Mouse (Mus musculus) heart, postnatal 0 days (tissue): ENCODE measurements around the gene Nxpe2. TPM values are rescaled to one million over a fixed set of nuclear protein-coding genes. Genes with fewer than 3 reads are reported as not detected.
A peak's percentile ranks its signal among the peaks of the same experiment; 100 is the strongest.

Source experiments
- ATAC-seq: fragments of 200-750 bp; cut with Nextera tagmentation; 2 replicates; pipeline ENCODE4 v1.8.0; 2017; ENCODE audit warnings: low read depth, moderate number of reproducible peaks, moderate library complexity; ENCODE audit not compliant: insufficient read depth
- DNase-seq: peaks from one replicate; pipeline ENCODE4 v3.0.0-alpha.2; 2016; ENCODE audit warnings: low spot score
- H3K27ac ChIP-seq: fragments of 300-500 bp; sonication (generic); 2 replicates; pipeline ENCODE4 v1.5.1; 2014; ENCODE audit warnings: low read depth, mild to moderate bottlenecking
- H3K27me3 ChIP-seq: fragments of 300-500 bp; sonication (generic); 2 replicates; pipeline ENCODE4 v1.6.1; 2014; ENCODE audit warnings: low read length, mixed read lengths; ENCODE audit not compliant: control insufficient read depth, insufficient read depth
- H3K36me3 ChIP-seq: fragments of 300-500 bp; sonication (generic); replicated peaks from 2 replicates; pipeline ENCODE4 v1.6.1; 2014; ENCODE audit warnings: low read length, mixed read lengths; ENCODE audit not compliant: control insufficient read depth, insufficient read depth
- H3K4me1 ChIP-seq: fragments of 300-500 bp; sonication (generic); 2 replicates; pipeline ENCODE4 v1.6.1; 2014; ENCODE audit warnings: antibody characterized with exemption; ENCODE audit not compliant: control insufficient read depth, insufficient read depth
- H3K4me2 ChIP-seq: fragments of 300-500 bp; sonication (generic); 2 replicates; pipeline ENCODE4 v1.6.1; 2014; ENCODE audit warnings: low read depth, mild to moderate bottlenecking, low read length, moderate library complexity
- H3K4me3 ChIP-seq: fragments of 300-500 bp; sonication (generic); 2 replicates; pipeline ENCODE4 v1.5.1; 2014; ENCODE audit warnings: low read depth, low read length
- H3K9ac ChIP-seq: fragments of 300-500 bp; sonication (generic); replicated peaks from 2 replicates; pipeline ENCODE4 v1.6.1; 2014; ENCODE audit warnings: low read depth, low read length, mixed read lengths
- H3K9me3 ChIP-seq: fragments of 300-500 bp; sonication (generic); replicated peaks from 2 replicates; pipeline ENCODE4 v1.6.1; 2016; ENCODE audit warnings: low read length; ENCODE audit not compliant: control insufficient read depth
- CTCF ChIP-seq: IDR thresholded peaks from 2 replicates; pipeline ENCODE4 v1.5.1; 2016; ENCODE audit warnings: antibody characterized with exemption, control low read depth, low read depth
- EP300 ChIP-seq: IDR thresholded peaks from 2 replicates; pipeline ENCODE4 v1.6.1; 2016; ENCODE audit warnings: antibody characterized with exemption, low read depth
- WGBS: fragments of 180-500 bp; shearing (Covaris S2); extraction: QIAGEN DNeasy Blood & Tissue Kit; methylation state at CpG from one replicate; pipeline ENCODE4 v1.1.7; 2014; 5-methylcytosine and 5-hydroxymethylcytosine counted together
- polyA plus RNA-seq: library from polyadenylated mRNA; unstranded; fragments of >200 nt; fragmentation: Nextera tagmentation; extraction: Ambion mirVana; gene quantifications from 2 replicates; pipeline ENCODE4 v1.2.1, GENCODE M21; 2015
- total RNA-seq: library from RNA; depleted of rRNA; stranded (reverse); fragments of >200 nt; gene quantifications from 2 replicates; pipeline ENCODE4 v1.2.3, GENCODE M21; 2014; ENCODE audit warnings: low replicate concordance

Nxpe2 gene
- total and polyA plus RNA-seq, 2 experiments from 2014 or later = 0.19 to 1.2 TPM

- Histone ChIP-seq H3K9me3 (no peaks in the 10 kb centered on the region), H3K27me3 (no peaks in the 10 kb centered on the region), H3K27ac (no peak overlapping the region), H3K4me3 (no peak overlapping the region), H3K9ac (no peak overlapping the region), H3K4me2 (peak overlapping the region; percentile 16; the same call in 1 of the 2 replicates), H3K36me3 (no peaks in the 10 kb centered on the region), H3K4me1 (no peaks in the 10 kb centered on the region)
- 29% methylated on average over 14 of the region's 14 CpGs for WGBS
- DNase-seq (peak; percentile 20), ATAC-seq (peak; percentile 47)
- TF ChIP-seq EP300 = no peak
Measured at GRCm38 (mm10) chr9:48361815-48362631, 8.8 kb upstream of the Nxpe2 start.

- no peak for DNase-seq
- H3K4me1 ChIP-seq = no peaks in the 10 kb centered on the region
- no peak overlapping the region for H3K27ac ChIP-seq
- WGBS = 72% methylated on average over 4 of the region's 4 CpGs
- H3K4me3 ChIP-seq = no peak overlapping the region
- no peaks in the 10 kb centered on the region for H3K27me3 ChIP-seq
- H3K9me3 ChIP-seq = no peaks in the 10 kb centered on the region
- H3K36me3 ChIP-seq = no peaks in the 10 kb centered on the region
- no peak overlapping the region for H3K9ac ChIP-seq
- no peak for ATAC-seq
- no peak overlapping the region for H3K4me2 ChIP-seq
- TF ChIP-seq EP300 = no peak
- TF ChIP-seq CTCF = no peak
Measured at GRCm38 (mm10) chr9:48360826-48361225, 7.6 kb upstream of the Nxpe2 start.

- no peak overlapping the region for H3K4me2 ChIP-seq
- no peak for DNase-seq
- 85% methylated on average over 3 of the region's 3 CpGs for WGBS
- H3K27ac ChIP-seq = no peak overlapping the region
- ATAC-seq = no peak
- no peak overlapping the region for H3K9ac ChIP-seq
- H3K27me3 ChIP-seq = no peaks in the 10 kb centered on the region
- no peaks in the 10 kb centered on the region for H3K36me3 ChIP-seq
- TF ChIP-seq EP300 (no peak), CTCF (no peak)
- no peak overlapping the region for H3K4me3 ChIP-seq
- H3K9me3 ChIP-seq = no peaks in the 10 kb centered on the region
- H3K4me1 ChIP-seq = no peaks in the 10 kb centered on the region
Measured at GRCm38 (mm10) chr9:48357097-48357496, 3.8 kb upstream of the Nxpe2 start.

GRCm38 (mm10) chr9:48354793-48355192 lies 1.5 kb upstream of the Nxpe2 start:
- TF ChIP-seq EP300 = no peak
- peak; percentile 92 for TF ChIP-seq CTCF
- H3K36me3 ChIP-seq = no peaks in the 10 kb centered on the region
- H3K4me2 ChIP-seq = no peak overlapping the region
- H3K9ac ChIP-seq = no peak overlapping the region
- no peaks in the 10 kb centered on the region for H3K27me3 ChIP-seq
- no peaks in the 10 kb centered on the region for H3K9me3 ChIP-seq
- ATAC-seq (peak; percentile 49; the same call in 1 of the 2 replicates), DNase-seq (peak; percentile 62)
- WGBS = 27% methylated on average over 3 of the region's 3 CpGs
- H3K27ac ChIP-seq = peak overlapping the region; percentile 77
- no peak overlapping the region for H3K4me3 ChIP-seq
- no peaks in the 10 kb centered on the region for H3K4me1 ChIP-seq

GRCm38 (mm10) chr9:48354122-48354521 lies 868 bp upstream of the Nxpe2 start:
- WGBS = 71% methylated on average over 4 of the region's 4 CpGs
- no peak for TF ChIP-seq EP300
- no peak for TF ChIP-seq CTCF
- ATAC-seq (0 out of 2 replicates have a peak, but pooled peaks have one; percentile 24), DNase-seq (no peak)
- Histone ChIP-seq H3K4me1 (no peaks in the 10 kb centered on the region), H3K4me2 (no peak overlapping the region), H3K27me3 (no peaks in the 10 kb centered on the region), H3K9ac (no peak overlapping the region), H3K4me3 (no peak overlapping the region), H3K27ac (peak overlapping the region; percentile 77), H3K36me3 (no peaks in the 10 kb centered on the region), H3K9me3 (no peaks in the 10 kb centered on the region)
